Mouse (Mus musculus): Measurements from ENCODE around the gene Itpr3. TPM values are rescaled to one million over a fixed set of nuclear protein-coding genes. Genes with fewer than 3 reads are reported as not detected.

Gene Itpr3
- polyA plus RNA-seq, 1 experiment from 2014 or later = 0.79 TPM

DNA sequence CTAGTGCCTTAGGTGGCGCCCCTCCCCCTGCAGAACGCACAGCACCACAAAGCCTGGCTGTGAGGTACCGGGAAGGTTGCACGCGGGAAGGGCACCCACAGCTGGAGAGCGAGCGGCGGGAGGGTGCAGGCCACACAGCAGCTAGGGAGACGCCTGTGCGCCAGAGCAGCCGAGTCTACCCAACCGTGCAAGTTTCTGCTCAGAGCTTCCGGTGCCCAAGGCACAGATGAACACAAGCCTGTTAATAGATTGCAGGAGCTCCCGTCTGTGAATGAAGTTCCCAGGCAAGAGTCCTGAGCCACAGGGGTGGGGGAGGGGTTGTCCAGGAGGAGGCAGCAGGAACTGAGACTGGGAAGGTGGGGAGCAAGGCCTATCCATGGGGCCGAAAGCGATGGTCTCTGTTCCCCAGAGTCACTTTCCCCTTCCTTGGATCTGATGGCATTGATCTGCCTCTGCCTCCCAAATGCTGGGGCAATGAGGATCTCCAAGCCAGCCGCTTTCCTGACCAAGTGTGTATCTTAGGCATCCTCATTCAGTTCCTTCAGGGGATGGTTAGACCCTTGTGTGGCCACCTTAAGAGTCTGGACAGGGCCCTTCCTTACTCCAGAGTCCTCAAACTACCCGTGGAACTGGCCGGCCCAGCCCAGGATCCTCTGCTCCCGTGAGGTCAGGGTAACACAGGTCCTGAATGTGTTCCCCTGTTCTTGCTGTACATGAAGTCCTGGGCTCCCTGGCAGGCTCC lies 16.6 kb upstream of the Itpr3 start:
- H3K9me3 ChIP-seq = no peaks in the 10 kb centered on the region
- peak overlapping the region; percentile 23 for H3K4me2 ChIP-seq
- ATAC-seq (ENCODE audit: low FRiP score, low read depth) = 0 out of 2 replicates have a peak, but pooled peaks have one; percentile 21
- H3K9ac ChIP-seq = no peak overlapping the region
- no peak overlapping the region for H3K27ac ChIP-seq (replicated peaks)
- H3K4me1 ChIP-seq (replicated peaks) = peaks cover 11% of the 10 kb centered on the region
- 13% methylated on average over 20 of the region's 20 CpGs for WGBS
- no peaks in the 10 kb centered on the region for H3K36me3 ChIP-seq
- H3K27me3 ChIP-seq = no peaks in the 10 kb centered on the region
- H3K4me3 ChIP-seq = no peak overlapping the region

DNA sequence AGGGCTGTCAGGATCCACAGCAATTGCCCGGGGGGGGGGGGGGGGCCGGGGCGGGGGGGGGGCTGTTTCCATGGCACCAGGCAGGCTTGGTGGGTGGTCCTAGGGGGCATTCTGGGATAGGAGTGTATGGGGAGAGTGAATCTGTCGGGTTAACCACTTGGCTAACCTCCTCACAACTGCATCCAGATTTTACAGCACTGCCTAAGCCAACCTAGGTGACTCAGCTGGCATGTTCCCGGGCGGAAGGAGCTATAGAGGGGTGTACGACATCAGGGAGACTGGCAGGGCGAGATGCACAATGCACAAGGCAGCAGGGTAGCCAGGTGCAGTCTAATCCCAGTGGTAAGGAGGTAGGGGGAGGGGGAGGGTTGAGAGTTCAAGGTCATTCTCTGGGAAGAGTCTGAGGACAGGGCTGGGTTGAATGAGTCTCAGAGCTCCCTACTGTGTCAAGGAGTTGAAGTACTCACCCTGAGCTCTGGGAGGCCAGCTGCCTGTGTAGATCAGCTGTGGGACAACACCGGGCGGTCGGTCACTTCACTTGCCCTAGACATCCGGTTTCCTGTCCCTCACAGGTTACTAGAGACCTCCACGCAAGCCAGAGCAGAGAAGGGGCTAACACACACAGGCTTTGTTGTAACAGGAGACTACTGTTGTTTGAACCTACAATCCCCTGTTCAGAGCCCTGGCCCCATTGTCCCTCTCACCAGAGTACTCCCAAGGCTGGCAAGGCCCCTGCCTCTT lies 15.9 kb upstream of the Itpr3 start:
- H3K36me3 ChIP-seq = no peaks in the 10 kb centered on the region
- H3K4me1 ChIP-seq (replicated peaks) = peaks cover 11% of the 10 kb centered on the region
- H3K27me3 ChIP-seq = no peaks in the 10 kb centered on the region
- H3K4me3 ChIP-seq = no peak overlapping the region
- no peaks in the 10 kb centered on the region for H3K9me3 ChIP-seq
- WGBS = 45% methylated on average over 12 of the region's 13 CpGs
- no peak for ATAC-seq (ENCODE audit: low FRiP score, low read depth)
- no peak overlapping the region for H3K9ac ChIP-seq
- H3K4me2 ChIP-seq = no peak overlapping the region
- no peak overlapping the region for H3K27ac ChIP-seq (replicated peaks)

DNA sequence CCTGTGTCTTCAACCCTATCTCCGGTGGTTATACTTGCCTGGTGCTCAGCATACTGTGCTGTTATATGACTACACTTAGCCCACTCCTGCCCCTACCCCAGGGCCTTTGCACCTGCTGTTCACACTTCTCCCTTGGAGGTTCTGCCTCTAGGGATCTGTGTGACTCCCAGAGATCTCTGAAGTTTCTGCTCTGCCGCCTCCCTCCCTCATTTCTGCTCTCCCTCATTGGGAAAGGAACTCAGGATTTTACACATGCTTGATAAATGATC lies 15.4 kb upstream of the Itpr3 start:
- Histone ChIP-seq H3K27me3 (no peaks in the 10 kb centered on the region), H3K4me2 (no peak overlapping the region), H3K27ac (replicated peaks) (no peak overlapping the region), H3K36me3 (no peaks in the 10 kb centered on the region), H3K4me1 (replicated peaks) (peaks cover 11% of the 10 kb centered on the region), H3K9ac (no peak overlapping the region), H3K4me3 (no peak overlapping the region), H3K9me3 (no peaks in the 10 kb centered on the region)
- 79% methylated on average over 2 of the region's 2 CpGs for WGBS
- no peak for ATAC-seq (ENCODE audit: low FRiP score, low read depth)

DNA sequence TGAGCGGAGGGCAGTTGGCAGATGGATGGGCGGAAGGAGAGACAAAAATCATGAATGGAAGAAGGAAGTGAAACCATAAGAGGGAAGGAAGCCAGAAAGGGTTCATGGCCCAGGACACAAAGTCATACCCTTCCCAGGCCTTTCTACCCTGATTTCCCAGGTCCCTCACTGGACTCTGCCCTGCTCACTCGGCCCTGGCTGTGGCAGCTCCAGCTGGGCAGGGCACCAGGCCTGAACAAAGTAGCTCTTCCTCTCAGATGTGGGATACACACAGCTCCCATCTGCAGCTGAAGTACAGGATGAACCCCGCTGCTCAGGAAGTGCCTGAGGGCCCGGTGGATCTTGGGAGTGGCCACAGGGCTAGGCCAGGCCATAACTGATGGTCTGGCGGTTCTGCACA lies 14.3 kb upstream of the Itpr3 start:
- Histone ChIP-seq H3K9me3 (no peaks in the 10 kb centered on the region), H3K27me3 (no peaks in the 10 kb centered on the region), H3K27ac (replicated peaks) (no peak overlapping the region), H3K4me3 (no peak overlapping the region), H3K36me3 (no peaks in the 10 kb centered on the region), H3K4me1 (replicated peaks) (peaks cover 11% of the 10 kb centered on the region), H3K4me2 (no peak overlapping the region), H3K9ac (no peak overlapping the region)
- 68% methylated on average over 6 of the region's 6 CpGs for WGBS
- no peak for ATAC-seq (ENCODE audit: low FRiP score, low read depth)

DNA sequence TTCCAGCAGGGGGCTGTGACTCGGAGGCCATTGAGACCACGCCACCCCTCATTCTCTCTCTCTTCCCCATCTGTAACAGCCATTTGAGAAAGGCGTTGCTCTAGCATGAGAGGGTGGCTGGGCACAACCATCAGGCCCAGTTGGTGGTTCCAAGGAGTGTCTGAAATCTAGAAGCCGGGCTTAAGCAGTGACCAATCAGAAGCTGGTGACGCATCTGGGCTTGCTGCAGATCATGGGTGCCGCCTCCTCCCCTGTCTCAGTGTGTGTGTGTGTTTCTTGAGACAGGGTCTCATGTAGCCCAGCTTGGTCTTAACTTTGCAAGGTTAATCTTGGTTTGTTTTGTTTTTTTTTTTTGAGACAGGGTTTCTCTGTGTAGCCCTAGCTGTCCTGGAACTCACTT lies 11.9 kb upstream of the Itpr3 start:
- peaks cover 6% of the 10 kb centered on the region for H3K4me1 ChIP-seq (replicated peaks)
- WGBS = 91% methylated on average over 6 of the region's 6 CpGs
- no peak overlapping the region for H3K4me2 ChIP-seq
- no peak overlapping the region for H3K4me3 ChIP-seq
- no peaks in the 10 kb centered on the region for H3K36me3 ChIP-seq
- no peak overlapping the region for H3K27ac ChIP-seq (replicated peaks)
- no peaks in the 10 kb centered on the region for H3K27me3 ChIP-seq
- no peaks in the 10 kb centered on the region for H3K9me3 ChIP-seq
- no peak for ATAC-seq (ENCODE audit: low FRiP score, low read depth)
- H3K9ac ChIP-seq = no peak overlapping the region

DNA sequence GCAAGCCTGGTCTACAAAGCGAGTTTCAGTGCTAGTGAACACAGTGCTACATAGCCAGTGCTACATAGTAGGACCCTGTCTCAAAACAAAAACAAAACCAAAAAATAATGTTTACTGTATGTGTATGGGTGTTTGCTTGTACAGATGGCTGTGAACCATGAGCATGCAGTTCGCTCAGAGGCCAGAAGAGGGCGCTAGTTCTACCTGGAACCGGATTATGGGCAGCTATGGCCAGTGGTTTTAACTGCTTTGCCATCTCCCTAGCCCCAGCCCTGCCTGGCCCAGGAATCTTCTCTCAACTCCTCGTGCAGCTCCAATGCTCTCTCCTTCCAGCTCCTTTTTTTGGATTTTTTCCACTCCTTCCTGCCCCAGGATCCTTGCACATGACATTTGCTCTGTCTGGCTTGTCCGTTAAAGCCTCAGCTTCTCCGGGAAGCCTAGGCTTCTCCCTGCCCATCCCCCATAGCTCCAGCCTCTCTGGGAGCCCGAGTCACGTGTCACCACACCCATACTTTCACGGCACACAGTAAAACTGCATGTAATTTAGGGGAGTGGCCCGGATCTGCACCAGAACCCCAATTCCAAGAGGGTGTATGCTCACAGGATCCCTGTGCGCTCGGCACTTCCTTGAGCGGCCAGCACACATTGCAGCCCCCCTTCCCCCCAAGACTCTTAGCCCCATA lies 9.2 kb upstream of the Itpr3 start:
- no peaks in the 10 kb centered on the region for H3K36me3 ChIP-seq
- no peaks in the 10 kb centered on the region for H3K9me3 ChIP-seq
- H3K4me3 ChIP-seq = no peak overlapping the region
- H3K27me3 ChIP-seq = no peaks in the 10 kb centered on the region
- no peak overlapping the region for H3K4me2 ChIP-seq
- H3K4me1 ChIP-seq (replicated peaks) = no peaks in the 10 kb centered on the region
- H3K9ac ChIP-seq = no peak overlapping the region
- WGBS = 81% methylated on average over 14 of the region's 14 CpGs
- ATAC-seq (ENCODE audit: low FRiP score, low read depth) = no peak
- no peak overlapping the region for H3K27ac ChIP-seq (replicated peaks)

DNA sequence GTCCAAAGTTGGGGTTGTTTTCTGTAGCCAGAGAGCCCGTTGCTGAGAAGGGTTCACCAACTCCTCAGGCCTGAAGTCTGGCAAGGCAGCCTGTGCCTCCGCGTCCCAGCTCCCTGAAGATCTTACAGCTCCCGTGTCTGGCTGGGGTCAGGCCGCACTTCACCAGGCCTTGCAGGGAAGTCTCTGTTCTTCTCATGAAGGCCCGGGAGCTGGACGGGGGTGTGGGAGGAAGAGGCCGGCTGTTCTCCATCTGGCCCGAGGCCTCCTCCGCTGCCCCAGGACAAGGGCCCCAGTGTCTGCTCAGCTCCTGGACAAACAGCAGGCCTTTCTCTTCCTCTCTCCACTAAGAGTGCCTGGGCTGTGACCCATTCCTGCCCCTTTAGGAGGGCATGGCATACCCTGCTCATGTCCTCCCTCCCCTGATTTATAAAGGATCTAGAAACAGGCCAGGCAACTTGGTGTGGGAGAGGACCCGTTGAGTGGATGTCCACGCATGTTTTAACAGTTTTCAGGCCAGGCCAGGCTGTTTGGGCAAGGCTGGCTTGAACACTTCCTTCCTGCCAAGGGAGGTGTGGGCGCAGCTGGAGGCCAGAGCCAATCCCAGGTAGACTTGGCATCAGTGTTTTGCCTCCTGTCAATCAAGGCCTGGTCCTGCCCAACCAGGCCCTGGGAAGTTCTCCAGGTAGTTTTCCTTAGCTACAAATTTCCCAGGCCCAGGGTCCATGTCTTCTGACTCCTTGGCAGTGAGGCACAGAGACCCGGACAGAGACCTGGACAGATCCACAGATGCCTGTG lies 8.5 kb upstream of the Itpr3 start:
- Histone ChIP-seq H3K4me3 (no peak overlapping the region), H3K9me3 (no peaks in the 10 kb centered on the region), H3K27ac (replicated peaks) (no peak overlapping the region), H3K36me3 (no peaks in the 10 kb centered on the region), H3K4me2 (no peak overlapping the region), H3K9ac (no peak overlapping the region), H3K4me1 (replicated peaks) (no peaks in the 10 kb centered on the region), H3K27me3 (0 out of 2 replicates have a peak, but pooled peaks cover 1% of the 10 kb centered on the region)
- ATAC-seq (ENCODE audit: low FRiP score, low read depth) = no peak
- WGBS = 78% methylated on average over 14 of the region's 14 CpGs

DNA sequence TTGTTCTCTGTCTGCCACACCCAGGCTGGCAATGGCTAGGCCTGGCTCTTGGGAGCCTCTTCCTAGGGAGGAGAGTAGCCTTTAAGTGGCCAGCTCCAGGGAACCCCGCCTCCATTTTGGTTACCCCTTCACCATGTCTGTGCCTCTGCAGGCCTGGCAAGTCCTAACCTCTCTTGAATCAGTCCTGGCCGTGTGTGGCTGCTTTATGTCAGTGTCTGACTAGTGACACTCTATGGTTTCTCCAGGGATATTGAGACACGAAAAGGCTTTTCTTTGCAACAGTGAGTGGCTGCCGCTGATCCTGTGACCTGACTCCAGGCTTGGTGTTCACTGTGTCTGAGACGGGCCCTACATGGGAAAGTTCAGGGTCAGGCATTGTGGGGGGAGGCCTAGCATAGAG lies 6.3 kb upstream of the Itpr3 start:
- H3K27ac ChIP-seq (replicated peaks) = no peak overlapping the region; the same call in 1 of the 2 replicates
- no peak overlapping the region for H3K4me3 ChIP-seq
- no peaks in the 10 kb centered on the region for H3K36me3 ChIP-seq
- 70% methylated on average over 5 of the region's 5 CpGs for WGBS
- peaks cover 12% of the 10 kb centered on the region for H3K27me3 ChIP-seq
- no peak overlapping the region for H3K4me2 ChIP-seq
- no peaks in the 10 kb centered on the region for H3K4me1 ChIP-seq (replicated peaks)
- ATAC-seq (ENCODE audit: low FRiP score, low read depth) = no peak
- no peak overlapping the region for H3K9ac ChIP-seq
- H3K9me3 ChIP-seq = no peaks in the 10 kb centered on the region

DNA sequence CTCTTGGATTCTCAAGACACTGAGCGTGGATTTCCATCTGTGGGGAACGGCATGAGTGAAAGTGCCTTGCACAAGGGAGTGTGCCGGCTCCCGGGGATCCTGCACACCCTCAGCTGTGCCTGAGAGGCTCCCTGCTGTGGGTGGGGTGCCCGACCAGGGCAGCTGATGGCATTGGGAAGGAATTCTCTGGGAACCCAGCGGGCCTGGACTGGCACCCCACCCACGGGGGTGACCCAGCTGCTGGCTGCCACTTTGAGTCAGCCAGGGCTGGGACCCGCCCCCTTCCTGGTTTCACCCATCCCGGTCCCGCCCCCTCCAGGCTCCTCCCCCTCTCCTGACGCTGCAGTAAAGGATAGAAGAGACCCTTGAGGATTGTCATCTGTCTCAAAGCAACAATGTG lies 5.6 kb upstream of the Itpr3 start:
- Histone ChIP-seq H3K4me3 (no peak overlapping the region), H3K27ac (replicated peaks) (no peak overlapping the region), H3K27me3 (peaks cover 19% of the 10 kb centered on the region), H3K9ac (no peak overlapping the region), H3K4me1 (replicated peaks) (0 out of 2 replicates have a peak, but pooled peaks cover 6% of the 10 kb centered on the region), H3K36me3 (no peaks in the 10 kb centered on the region), H3K9me3 (no peaks in the 10 kb centered on the region), H3K4me2 (no peak overlapping the region)
- WGBS = 34% methylated on average over 11 of the region's 11 CpGs
- ATAC-seq (ENCODE audit: low FRiP score, low read depth) = no peak

DNA sequence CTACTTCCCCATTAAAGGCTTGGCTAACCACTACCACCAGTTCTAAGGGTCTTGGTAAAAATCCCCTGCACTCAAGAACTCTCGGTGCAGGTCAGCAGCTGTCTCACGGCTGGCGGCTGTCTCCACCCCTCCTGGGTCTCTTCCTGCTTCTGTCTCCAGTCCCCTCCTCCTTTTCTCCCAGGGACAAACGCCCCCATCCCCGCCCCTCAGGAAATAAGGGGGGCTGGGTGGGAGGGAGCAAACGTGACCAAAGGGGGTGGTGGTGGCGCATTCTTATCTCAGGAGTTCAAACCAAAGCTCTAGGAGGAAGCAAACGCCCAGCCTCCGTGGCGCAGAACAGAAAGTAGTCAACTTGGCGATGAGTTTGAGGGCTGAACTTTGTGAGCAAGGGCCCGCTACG lies 934 bp upstream of the Itpr3 start:
- no peak for ATAC-seq (ENCODE audit: low FRiP score, low read depth)
- peaks cover 56% of the 10 kb centered on the region for H3K27me3 ChIP-seq
- no peak overlapping the region for H3K9ac ChIP-seq
- under 1% methylated on average over 13 of the region's 13 CpGs for WGBS
- H3K4me1 ChIP-seq (replicated peaks) = peaks cover 22% of the 10 kb centered on the region
- H3K4me3 ChIP-seq = peak overlapping the region; percentile 47
- no peaks in the 10 kb centered on the region for H3K36me3 ChIP-seq
- no peaks in the 10 kb centered on the region for H3K9me3 ChIP-seq
- H3K27ac ChIP-seq (replicated peaks) = peak overlapping the region; percentile 59
- peak overlapping the region; percentile 82 for H3K4me2 ChIP-seq

DNA sequence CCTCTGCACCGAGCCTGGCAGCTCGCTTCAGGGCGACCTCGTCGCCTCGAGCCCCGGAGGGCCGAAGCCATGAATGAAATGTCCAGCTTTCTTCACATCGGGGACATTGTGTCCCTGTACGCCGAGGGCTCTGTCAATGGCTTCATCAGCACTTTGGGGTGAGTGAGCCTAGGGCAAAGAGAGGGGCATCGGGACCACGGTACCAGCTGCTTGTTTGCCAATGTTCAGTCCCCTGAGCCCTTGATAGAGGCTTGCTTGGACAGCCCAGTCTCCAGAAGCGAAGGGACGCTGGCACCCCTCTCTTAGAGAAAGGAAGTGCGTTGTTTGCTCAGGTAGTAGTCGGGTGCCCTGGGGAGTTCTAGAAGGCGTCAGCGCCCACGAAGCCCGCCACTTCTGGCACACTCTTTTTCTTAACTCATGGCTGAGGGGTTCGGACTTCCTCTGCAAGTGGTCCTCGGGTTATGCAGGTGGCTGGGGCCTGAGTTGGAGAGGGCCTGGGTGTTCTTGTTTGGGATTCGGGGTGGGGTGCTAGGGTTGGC lies 482 bp downstream of the Itpr3 start:
- H3K27ac ChIP-seq (replicated peaks) = no peak overlapping the region
- WGBS = 2% methylated on average over 24 of the region's 24 CpGs
- peak overlapping the region; percentile 82 for H3K4me2 ChIP-seq
- no peak for ATAC-seq (ENCODE audit: low FRiP score, low read depth)
- no peaks in the 10 kb centered on the region for H3K36me3 ChIP-seq
- H3K27me3 ChIP-seq = peaks cover 56% of the 10 kb centered on the region
- H3K4me3 ChIP-seq = peak overlapping the region; percentile 47
- no peaks in the 10 kb centered on the region for H3K9me3 ChIP-seq
- peak overlapping the region; percentile 44 for H3K9ac ChIP-seq
- peaks cover 22% of the 10 kb centered on the region for H3K4me1 ChIP-seq (replicated peaks)
